Mouse (Mus musculus) MEL (cell line): ENCODE data around the gene Pex14.

Source experiments
- GATA1 ChIP-seq: IDR thresholded peaks from 2 replicates; pipeline ENCODE4 v1.6.1; 2011; ENCODE audit warnings: low read depth, low read length, improper control_type of control experiment
- MAX ChIP-seq: IDR thresholded peaks from 2 replicates; pipeline ENCODE4 v1.6.1; 2011; ENCODE audit warnings: low read length, improper control_type of control experiment
- ZNF384 ChIP-seq: IDR thresholded peaks from 2 replicates; pipeline ENCODE4 v1.6.1; 2012; ENCODE audit warnings: low read depth, mild to moderate bottlenecking, inconsistent platforms, low read length, improper control_type of control experiment

- TF ChIP-seq ZNF384 (no peak), GATA1 (no peak), MAX (no peak)
Observed at GRCm38 (mm10) chr4:148943099-148943498, 156.6 kb downstream of the Pex14 start.
